Mouse (Mus musculus): ENCODE measurements at regions not wholly inside any gene's neighbourhood (a gene's known extent, or its start where the extent isn't known, plus 50 kb on each side); places are given as distances from the start of the nearest gene placed in this dataset.
A peak's percentile ranks its signal among the peaks of the same experiment; 100 is the strongest.

- peak; percentile 5 for DNase-seq (ENCODE audit: inconsistent ontology term)
Observed at GRCm38 (mm10) chr11:114218732-114219506, 152.1 kb upstream of the Sdk2 start.

- peak; percentile 11 for DNase-seq (ENCODE audit: inconsistent ontology term)
Observed at GRCm38 (mm10) chr11:114217245-114217757, 150.5 kb upstream of the Sdk2 start.

GRCm38 (mm10) chr11:114216493-114216892 lies 149.6 kb upstream of the Sdk2 start:
- DNase-seq (ENCODE audit: inconsistent ontology term) = no peak

GRCm38 (mm10) chr11:114215256-114215655 lies 148.4 kb upstream of the Sdk2 start:
- no peak for DNase-seq (ENCODE audit: inconsistent ontology term)

GRCm38 (mm10) chr11:114212136-114212535 lies 145.3 kb upstream of the Sdk2 start:
- no peak for DNase-seq (ENCODE audit: inconsistent ontology term)

- DNase-seq (ENCODE audit: inconsistent ontology term) = peak; percentile 43
Observed at GRCm38 (mm10) chr11:114205192-114205591, 138.3 kb upstream of the Sdk2 start.

GRCm38 (mm10) chr11:114203416-114203815 lies 136.6 kb upstream of the Sdk2 start:
- DNase-seq (ENCODE audit: inconsistent ontology term) = no peak

GRCm38 (mm10) chr11:114202486-114202885 lies 135.6 kb upstream of the Sdk2 start:
- DNase-seq (ENCODE audit: inconsistent ontology term) = no peak

GRCm38 (mm10) chr11:114199081-114199586 lies 132.3 kb upstream of the Sdk2 start:
- no peak for DNase-seq (ENCODE audit: inconsistent ontology term)

- peak; percentile 92 for DNase-seq (ENCODE audit: inconsistent ontology term)
Observed at GRCm38 (mm10) chr11:114198317-114199032, 131.6 kb upstream of the Sdk2 start.

- DNase-seq (ENCODE audit: inconsistent ontology term) = no peak
Observed at GRCm38 (mm10) chr11:114195291-114195690, 128.4 kb upstream of the Sdk2 start.

GRCm38 (mm10) chr11:114194055-114194706 lies 127.3 kb upstream of the Sdk2 start:
- no peak for DNase-seq (ENCODE audit: inconsistent ontology term)

- no peak for DNase-seq (ENCODE audit: inconsistent ontology term)
Observed at GRCm38 (mm10) chr11:114193018-114193417, 126.2 kb upstream of the Sdk2 start.

- no peak for DNase-seq (ENCODE audit: inconsistent ontology term)
Observed at GRCm38 (mm10) chr11:114191661-114192060, 124.8 kb upstream of the Sdk2 start.

GRCm38 (mm10) chr11:114184970-114185882 lies 118.4 kb upstream of the Sdk2 start:
- DNase-seq (ENCODE audit: inconsistent ontology term) = no peak

- no peak for DNase-seq (ENCODE audit: inconsistent ontology term)
Observed at GRCm38 (mm10) chr11:114184431-114184830, 117.6 kb upstream of the Sdk2 start.

- no peak for DNase-seq (ENCODE audit: inconsistent ontology term)
Observed at GRCm38 (mm10) chr11:114183231-114183630, 116.4 kb upstream of the Sdk2 start.

GRCm38 (mm10) chr11:114178746-114179472 lies 112.1 kb upstream of the Sdk2 start:
- DNase-seq (ENCODE audit: inconsistent ontology term) = no peak

- DNase-seq (ENCODE audit: inconsistent ontology term) = no peak
Observed at GRCm38 (mm10) chr11:114177789-114178188, 110.9 kb upstream of the Sdk2 start.

GRCm38 (mm10) chr11:114177281-114177680 lies 110.4 kb upstream of the Sdk2 start:
- no peak for DNase-seq (ENCODE audit: inconsistent ontology term)

Data from Muller cell, postnatal 12 days (primary cell).